Mouse (Mus musculus) myocyte (in vitro differentiated cells): Measurements from ENCODE around the gene Reg3b. TPM values are rescaled to one million over a fixed set of nuclear protein-coding genes. Genes with fewer than 3 reads are reported as not detected.
"Not testable (repeated sequence)": the region's sequence is repeated elsewhere in the genome, so short reads cannot be mapped to it uniquely, and the experiment has no call there.

Experiments
- H3K27me3 ChIP-seq: one replicate; pipeline ENCODE4 v1.6.1; 2011; ENCODE audit not compliant: control insufficient read depth, insufficient read depth, insufficient read length
- H3K36me3 ChIP-seq: one replicate; pipeline ENCODE4 v1.6.1; 2011; ENCODE audit not compliant: control insufficient read depth, insufficient read depth
- H3K4me2 ChIP-seq: one replicate; pipeline ENCODE4 v1.6.1; 2011; ENCODE audit warnings: low read depth, control low read depth
- H3K4me3 ChIP-seq: one replicate; pipeline ENCODE4 v1.5.1; 2011; ENCODE audit warnings: mild to moderate bottlenecking, control low read depth, moderate library complexity
- H3K79me2 ChIP-seq: one replicate; pipeline ENCODE4 v1.6.1; 2011; ENCODE audit not compliant: control insufficient read depth, insufficient read depth
- H3ac ChIP-seq: one replicate; pipeline ENCODE4 v1.6.1; 2011; ENCODE audit not compliant: control insufficient read depth, insufficient read length
- CEBPB ChIP-seq: IDR thresholded peaks from 2 replicates; pipeline ENCODE4 v1.6.1; 2011; ENCODE audit warnings: mild to moderate bottlenecking, moderate library complexity; ENCODE audit not compliant: poor library complexity, insufficient read depth, severe bottlenecking
- E2F4 ChIP-seq: IDR thresholded peaks from one replicate; pipeline ENCODE4 v1.6.1; 2011; ENCODE audit warnings: mild to moderate bottlenecking, control low read depth, moderate library complexity; ENCODE audit not compliant: insufficient read depth
- MAX ChIP-seq: IDR thresholded peaks from one replicate; pipeline ENCODE4 v1.6.1; 2011; ENCODE audit warnings: low read depth, mild to moderate bottlenecking, control low read depth
- MYOD1 ChIP-seq, 3 experiments: IDR thresholded peaks; one replicate each; pipeline ENCODE4 v1.6.1; 2011; ENCODE audit warnings: control low read depth in 2 of 3, low read depth in 2 of 3, mild to moderate bottlenecking in 2 of 3, moderate library complexity in 1 of 3; ENCODE audit not compliant: insufficient read length in 2 of 3, control insufficient read depth in 1 of 3
- MYOG ChIP-seq, 3 experiments: IDR thresholded peaks; one replicate each; pipeline ENCODE4 v1.6.1; 2011; ENCODE audit warnings: control low read depth in 2 of 3, low read depth in 2 of 3, mild to moderate bottlenecking in 2 of 3; ENCODE audit not compliant: insufficient read length in 2 of 3, control insufficient read depth in 1 of 3, insufficient read depth in 1 of 3
- POLR2A ChIP-seq: IDR thresholded peaks from one replicate; pipeline ENCODE4 v1.6.1; 2011; ENCODE audit warnings: low read depth, mild to moderate bottlenecking, control low read depth, moderate library complexity; ENCODE audit not compliant: insufficient read length
- POLR2AphosphoS2 ChIP-seq: IDR thresholded peaks from one replicate; pipeline ENCODE4 v1.6.1; 2011; ENCODE audit warnings: low read depth, control low read depth; ENCODE audit not compliant: insufficient read length
- REST ChIP-seq: IDR thresholded peaks from one replicate; pipeline ENCODE4 v1.6.1; 2011; ENCODE audit warnings: mild to moderate bottlenecking, control low read depth, moderate library complexity; ENCODE audit not compliant: insufficient read depth, insufficient read length
- SRF ChIP-seq: IDR thresholded peaks from one replicate; pipeline ENCODE4 v1.6.1; 2011; ENCODE audit warnings: low read depth; ENCODE audit not compliant: control insufficient read depth, insufficient read length
- TCF12 ChIP-seq: IDR thresholded peaks from one replicate; pipeline ENCODE4 v1.6.1; 2011; ENCODE audit warnings: mild to moderate bottlenecking, control low read depth; ENCODE audit not compliant: poor library complexity, insufficient read depth, severe bottlenecking
- TCF3 ChIP-seq: IDR thresholded peaks from one replicate; pipeline ENCODE4 v1.6.1; 2011; ENCODE audit warnings: low read depth, control low read depth; ENCODE audit not compliant: insufficient read length
- USF1 ChIP-seq: IDR thresholded peaks from one replicate; pipeline ENCODE4 v1.6.1; 2011; ENCODE audit warnings: low read depth, mild to moderate bottlenecking, control low read depth, moderate library complexity
- polyA plus RNA-seq: library from polyadenylated mRNA; unstranded; fragments of >200 nt; fragmentation: generic; extraction: Trizol; gene quantifications from one replicate; pipeline ENCODE4 v1.2.1, GENCODE M21; 2012; ENCODE audit warnings: missing spikeins

Gene Reg3b
- polyA plus RNA-seq, 1 experiment: not detected

GRCm38 (mm10) chr6:78341689-78342088, 28.8 kb upstream of the Reg3b start:
- H3K36me3 ChIP-seq: no peaks in the 10 kb centered on the region
- H3K27me3 ChIP-seq: no peaks in the 10 kb centered on the region
- H3ac ChIP-seq: no peak overlapping the region
- H3K4me2 ChIP-seq: no peak overlapping the region
- TF ChIP-seq E2F4 (no peak), TCF3 (no peak), MYOD1 (IDR thresholded peaks at IDR 0.05; ENCODE audit: control insufficient read depth in 1 of 3, insufficient read length in 2 of 3, low read depth in 2 of 3) (no peak), MYOG (IDR thresholded peaks at IDR 0.05; ENCODE audit: control insufficient read depth in 1 of 3, insufficient read depth in 1 of 3, insufficient read length in 2 of 3, low read depth in 2 of 3) (no peak), USF1 (no peak), REST (no peak), CEBPB (no peak), POLR2AphosphoS2 (no peak), POLR2A (no peak), MAX (no peak), SRF (no peak), TCF12 (no peak)
- no peak overlapping the region for H3K4me3 ChIP-seq
- H3K79me2 ChIP-seq: no peaks in the 10 kb centered on the region

DNA sequence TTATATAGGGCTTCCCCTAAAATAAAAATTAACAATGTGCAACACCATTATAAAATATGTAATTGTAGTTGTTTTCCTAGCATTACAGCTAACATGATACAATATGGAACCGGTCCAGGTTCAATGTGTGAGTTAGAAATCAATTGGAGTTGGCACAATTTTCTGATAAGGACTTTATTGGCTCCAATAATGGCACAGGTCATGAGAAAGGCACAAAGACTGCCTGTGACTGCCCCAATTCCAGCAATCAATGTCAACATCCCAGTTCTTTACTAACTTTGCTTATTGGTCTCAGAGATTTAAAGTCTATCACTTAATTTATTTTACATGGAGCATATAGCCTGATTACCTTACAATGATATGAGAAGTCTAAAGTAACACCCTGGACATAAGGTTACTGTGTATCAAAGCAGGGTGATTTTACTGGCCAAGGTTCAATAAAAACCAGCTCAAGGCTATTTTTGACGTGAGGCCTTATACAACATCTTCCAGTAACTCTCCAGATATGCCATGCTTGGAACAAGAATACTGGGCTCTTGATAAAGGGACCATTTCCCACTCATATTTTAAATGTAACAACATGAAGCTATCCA, 8.4 kb upstream of the Reg3b start:
- H3K27me3 ChIP-seq: no peaks in the 10 kb centered on the region
- TF ChIP-seq MYOD1 (IDR thresholded peaks at IDR 0.05; ENCODE audit: control insufficient read depth in 1 of 3, insufficient read length in 2 of 3, low read depth in 2 of 3): no peak
- no peak for TF ChIP-seq POLR2A
- H3ac ChIP-seq: no peak overlapping the region
- no peaks in the 10 kb centered on the region for H3K36me3 ChIP-seq
- no peaks in the 10 kb centered on the region for H3K79me2 ChIP-seq
- H3K4me2 ChIP-seq: no peak overlapping the region
- H3K4me3 ChIP-seq: no peak overlapping the region

GRCm38 (mm10) chr6:78378765-78379164, 8.3 kb downstream of the Reg3b start, which contains the start of gene Reg3d:
TSS of gene Reg3d (minus strand) at chr6:78378865.
- Histone ChIP-seq H3K4me2 (no peak within 1 kb of the TSS), H3K36me3 (no peaks in the 10 kb centered on the region), H3K4me3 (no peak within 1 kb of the TSS), H3K79me2 (no peaks in the 10 kb centered on the region), H3ac (no peak within 1 kb of the TSS), H3K27me3 (no peaks in the 10 kb centered on the region)
- TF ChIP-seq TCF12: no peak
- no peak for TF ChIP-seq USF1

DNA sequence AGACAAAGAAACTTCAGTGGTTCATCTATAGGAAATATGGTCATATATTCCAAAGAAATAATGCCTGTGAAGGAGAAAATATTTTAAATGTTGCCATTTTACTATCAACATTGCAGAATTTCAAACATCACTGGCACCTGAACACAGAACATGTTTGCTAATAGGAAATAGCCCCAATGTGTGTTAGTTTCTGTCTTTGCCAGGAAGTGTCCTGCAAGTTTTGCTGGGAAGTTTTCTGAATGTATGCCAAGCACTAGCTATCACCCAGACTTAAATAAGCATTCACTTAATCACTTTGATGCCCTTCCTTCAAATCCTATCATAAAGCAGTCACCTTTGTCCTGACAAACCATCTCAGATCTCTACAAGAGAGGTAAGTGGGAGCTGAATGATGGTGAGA, 10.0 kb downstream of the Reg3b start, which contains the start of gene Reg3a:
Reg3a (plus strand) TSS at position 301 of the 400 bp plus-strand sequence.
- Histone ChIP-seq H3K36me3 (no peaks in the 10 kb centered on the region), H3ac (no peak within 1 kb of the TSS), H3K4me2 (no peak within 1 kb of the TSS), H3K4me3 (no peak within 1 kb of the TSS), H3K27me3 (no peaks in the 10 kb centered on the region), H3K79me2 (no peaks in the 10 kb centered on the region)
- TF ChIP-seq REST: no peak
- no peak for TF ChIP-seq E2F4
- no peak for TF ChIP-seq POLR2AphosphoS2
- no peak for TF ChIP-seq MYOD1 (IDR thresholded peaks at IDR 0.05; ENCODE audit: control insufficient read depth in 1 of 3, insufficient read length in 2 of 3, low read depth in 2 of 3)
- TF ChIP-seq POLR2A: no peak
- TF ChIP-seq MAX: no peak
- TF ChIP-seq USF1: no peak
- TF ChIP-seq TCF3: no peak
- TF ChIP-seq MYOG (IDR thresholded peaks at IDR 0.05; ENCODE audit: control insufficient read depth in 1 of 3, insufficient read depth in 1 of 3, insufficient read length in 2 of 3, low read depth in 2 of 3): no peak
- TF ChIP-seq TCF12: no peak

DNA sequence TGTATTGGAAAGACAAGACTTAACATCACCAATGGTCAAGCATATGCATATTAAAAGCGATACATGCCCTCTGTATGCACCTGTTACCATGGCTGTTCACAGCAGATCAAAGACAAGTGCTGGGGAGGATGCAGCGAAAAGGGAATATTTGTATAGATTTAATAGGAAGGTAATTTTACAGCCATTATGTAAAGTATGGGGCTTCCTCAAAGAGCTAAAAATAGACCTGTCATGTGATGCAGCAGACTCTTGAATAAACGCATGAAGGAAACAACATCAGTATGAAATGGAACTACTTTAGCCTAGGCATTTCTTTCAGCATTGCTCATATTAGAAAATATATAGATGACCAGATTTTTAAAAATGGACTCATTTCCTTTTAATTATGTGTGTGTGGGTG, 15.2 kb downstream of the Reg3b start:
- Histone ChIP-seq H3K36me3 (no peaks in the 10 kb centered on the region), H3K4me2 (no peak overlapping the region), H3K4me3 (no peak overlapping the region), H3K79me2 (no peaks in the 10 kb centered on the region), H3ac (no peak overlapping the region), H3K27me3 (no peaks in the 10 kb centered on the region)
- no peak for TF ChIP-seq MYOG (IDR thresholded peaks at IDR 0.05; ENCODE audit: control insufficient read depth in 1 of 3, insufficient read depth in 1 of 3, insufficient read length in 2 of 3, low read depth in 2 of 3)
- no peak for TF ChIP-seq POLR2AphosphoS2
- TF ChIP-seq REST: no peak
- TF ChIP-seq TCF3: no peak
- no peak for TF ChIP-seq CEBPB
- TF ChIP-seq MYOD1 (IDR thresholded peaks at IDR 0.05; ENCODE audit: control insufficient read depth in 1 of 3, insufficient read length in 2 of 3, low read depth in 2 of 3): no peak
- no peak for TF ChIP-seq SRF
- TF ChIP-seq MAX: no peak
- TF ChIP-seq E2F4: no peak
- no peak for TF ChIP-seq TCF12
- TF ChIP-seq USF1: no peak
- TF ChIP-seq POLR2A: no peak

- not testable (repeated sequence) for H3K4me2 ChIP-seq, H3K79me2 ChIP-seq, H3ac ChIP-seq, H3K4me3 ChIP-seq, H3K36me3 ChIP-seq, H3K27me3 ChIP-seq
These were observed 24.9 kb downstream of the Reg3b start, which contains the start of gene Reg2 for GRCm38 (mm10) chr6:78395323-78395722. TSS of gene Reg2 (plus strand) at chr6:78395623.

DNA sequence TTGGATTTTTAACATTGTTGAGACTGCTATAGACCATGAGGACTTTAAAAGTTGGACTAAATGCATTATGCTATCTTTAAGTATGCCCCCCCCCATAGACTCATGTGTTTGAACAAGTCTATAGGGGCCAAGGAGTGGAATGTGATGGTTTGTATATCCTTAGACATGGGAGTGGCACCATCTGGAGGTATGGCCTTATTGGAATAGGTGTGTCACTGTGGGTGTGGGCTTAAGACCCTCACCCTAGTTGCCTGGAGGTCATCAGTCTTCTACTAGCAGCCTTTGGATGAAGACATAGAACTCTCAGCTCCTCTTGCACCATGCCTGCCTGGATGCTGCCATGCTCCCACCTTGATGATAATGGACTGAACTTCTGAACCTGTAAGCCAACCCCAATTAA, 52.0 kb downstream of the Reg3b start, which contains the start of gene Reg1:
Reg1 (plus strand) TSS at position 301 of the 400 bp plus-strand sequence.
- H3K27me3 ChIP-seq, H3K36me3 ChIP-seq, H3K4me3 ChIP-seq, H3K4me2 ChIP-seq, H3ac ChIP-seq, H3K79me2 ChIP-seq: not testable (repeated sequence)
